Mouse (Mus musculus) liver, adult 2 months (tissue): ENCODE measurements around the gene Trip12. TPM values are rescaled to one million over a fixed set of nuclear protein-coding genes. Genes with fewer than 3 reads are reported as not detected.
A peak's percentile ranks its signal among the peaks of the same experiment; 100 is the strongest.

Experiments used
- DNase-seq: peaks from one replicate; pipeline ENCODE4 v3.0.0-alpha.2; 2011; ENCODE audit warnings: low read depth, low spot score; ENCODE audit errors: extremely low read depth
- H3K27ac ChIP-seq: fragments of 200-500 bp; replicated peaks from 2 replicates; pipeline ENCODE4 v1.5.1; 2012; ENCODE audit warnings: low read depth, mild to moderate bottlenecking, control low read depth, inconsistent platforms, low read length; ENCODE audit not compliant: insufficient read depth
- H3K27me3 ChIP-seq: fragments of 200-500 bp; 2 replicates; pipeline ENCODE4 v1.6.1; 2012; ENCODE audit warnings: mild to moderate bottlenecking, moderate library complexity, low read length, inconsistent platforms; ENCODE audit not compliant: control insufficient read depth, insufficient read depth
- H3K36me3 ChIP-seq: fragments of 200-500 bp; 2 replicates; pipeline ENCODE4 v1.6.1; 2012; ENCODE audit warnings: low read length, inconsistent platforms; ENCODE audit not compliant: control insufficient read depth, insufficient read depth
- H3K4me1 ChIP-seq: fragments of 200-500 bp; 2 replicates; pipeline ENCODE4 v1.6.1; 2011; ENCODE audit warnings: low read length; ENCODE audit not compliant: control insufficient read depth, insufficient read depth
- H3K4me3 ChIP-seq: fragments of 200-500 bp; 2 replicates; pipeline ENCODE4 v1.5.1; 2011; ENCODE audit warnings: low read depth, mild to moderate bottlenecking, control low read depth, low read length, moderate library complexity; ENCODE audit not compliant: insufficient read depth
- H3K79me2 ChIP-seq: fragments of 200-500 bp; 2 replicates; pipeline ENCODE4 v1.6.1; 2012; ENCODE audit warnings: inconsistent platforms, mild to moderate bottlenecking, low read length, moderate library complexity; ENCODE audit not compliant: control insufficient read depth, insufficient read depth
- H3K9ac ChIP-seq: fragments of 200-500 bp; 2 replicates; pipeline ENCODE4 v1.6.1; 2012; ENCODE audit warnings: low read depth, mild to moderate bottlenecking, control low read depth, inconsistent platforms, low read length
- CTCF ChIP-seq: fragments of 200-500 bp; IDR thresholded peaks from 2 replicates; pipeline ENCODE4 v1.5.1; 2011; ENCODE audit warnings: low read depth, low read length, control low read depth
- POLR2A ChIP-seq: fragments of 200-500 bp; IDR thresholded peaks from 2 replicates; pipeline ENCODE4 v1.6.1; 2011; ENCODE audit warnings: low read length, control low read depth; ENCODE audit not compliant: insufficient read depth; ENCODE audit errors: extremely low read depth
- WGBS: fragments of 180-500 bp; shearing (Covaris S2); methylation state at CpG from one replicate; pipeline ENCODE4 v1.1.7; 2018; 5-methylcytosine and 5-hydroxymethylcytosine counted together
- polyA plus RNA-seq: library from polyadenylated mRNA; depleted of rRNA; stranded (reverse); fragments of >200 nt; gene quantifications from 2 replicates; pipeline ENCODE4 v1.2.3, GENCODE M21; 2012
- total RNA-seq: library from RNA; depleted of rRNA; stranded (reverse); fragments of >200 nt; gene quantifications from 2 replicates; pipeline ENCODE4 v1.2.3, GENCODE M21; 2014

Trip12 gene
- total and polyA plus RNA-seq, 2 experiments = 15.6 to 81.6 TPM

- no peaks in the 10 kb centered on the region for H3K79me2 ChIP-seq
- no peaks in the 10 kb centered on the region for H3K36me3 ChIP-seq
- H3K27me3 ChIP-seq = no peaks in the 10 kb centered on the region
- no peak overlapping the region for H3K4me3 ChIP-seq
- peak overlapping the region; percentile 100 for H3K27ac ChIP-seq
- DNase-seq = peak; percentile 94
- H3K9ac ChIP-seq = peak overlapping the region; percentile 54; the same call in 1 of the 2 replicates
- H3K4me1 ChIP-seq = peaks cover 13% of the 10 kb centered on the region
- TF ChIP-seq POLR2A (no peak), CTCF (no peak)
- WGBS = 18% methylated on average over 3 of the region's 3 CpGs
Measured at GRCm38 (mm10) chr1:84872105-84872504, 31.8 kb upstream of the Trip12 start.

GRCm38 (mm10) chr1:84871131-84871530 is 30.8 kb upstream of the Trip12 start:
- H3K27me3 ChIP-seq = no peaks in the 10 kb centered on the region
- no peak overlapping the region for H3K9ac ChIP-seq
- no peaks in the 10 kb centered on the region for H3K36me3 ChIP-seq
- DNase-seq = peak; percentile 86
- 16% methylated on average over 6 of the region's 6 CpGs for WGBS
- TF ChIP-seq POLR2A (no peak), CTCF (no peak)
- H3K4me1 ChIP-seq = peaks cover 13% of the 10 kb centered on the region
- H3K27ac ChIP-seq = peak overlapping the region; percentile 100
- no peak overlapping the region for H3K4me3 ChIP-seq
- no peaks in the 10 kb centered on the region for H3K79me2 ChIP-seq

- Histone ChIP-seq H3K4me3 (no peak overlapping the region), H3K36me3 (no peaks in the 10 kb centered on the region), H3K4me1 (peaks cover 13% of the 10 kb centered on the region), H3K27ac (no peak overlapping the region), H3K27me3 (no peaks in the 10 kb centered on the region), H3K9ac (no peak overlapping the region), H3K79me2 (no peaks in the 10 kb centered on the region)
- DNase-seq = no peak
- 78% methylated on average over 7 of the region's 7 CpGs for WGBS
- TF ChIP-seq POLR2A (no peak), CTCF (no peak)
Measured at GRCm38 (mm10) chr1:84869498-84869897, 29.2 kb upstream of the Trip12 start.

- Histone ChIP-seq H3K4me3 (no peak overlapping the region), H3K36me3 (no peaks in the 10 kb centered on the region), H3K27me3 (no peaks in the 10 kb centered on the region), H3K27ac (no peak overlapping the region), H3K79me2 (no peaks in the 10 kb centered on the region), H3K4me1 (peaks cover 13% of the 10 kb centered on the region), H3K9ac (no peak overlapping the region)
- WGBS = 78% methylated on average over 4 of the region's 4 CpGs
- TF ChIP-seq POLR2A (no peak), CTCF (no peak)
- no peak for DNase-seq
Measured at GRCm38 (mm10) chr1:84868841-84869240, 28.5 kb upstream of the Trip12 start.

- no peak overlapping the region for H3K4me3 ChIP-seq
- no peak overlapping the region for H3K27ac ChIP-seq
- peaks cover 13% of the 10 kb centered on the region for H3K4me1 ChIP-seq
- no peaks in the 10 kb centered on the region for H3K27me3 ChIP-seq
- H3K79me2 ChIP-seq = no peaks in the 10 kb centered on the region
- no peak for DNase-seq
- TF ChIP-seq POLR2A (no peak), CTCF (no peak)
- no peak overlapping the region for H3K9ac ChIP-seq
- no peaks in the 10 kb centered on the region for H3K36me3 ChIP-seq
Measured at GRCm38 (mm10) chr1:84868311-84868710, 28.0 kb upstream of the Trip12 start.

GRCm38 (mm10) chr1:84866706-84867230 is 26.5 kb upstream of the Trip12 start:
- H3K4me1 ChIP-seq = peaks cover 11% of the 10 kb centered on the region
- no peak overlapping the region for H3K9ac ChIP-seq
- H3K4me3 ChIP-seq = no peak overlapping the region
- H3K36me3 ChIP-seq = no peaks in the 10 kb centered on the region
- TF ChIP-seq POLR2A = no peak
- no peak for TF ChIP-seq CTCF
- no peaks in the 10 kb centered on the region for H3K27me3 ChIP-seq
- DNase-seq = no peak
- H3K27ac ChIP-seq = no peak overlapping the region
- H3K79me2 ChIP-seq = no peaks in the 10 kb centered on the region
- 100% methylated on average over 3 of the region's 3 CpGs for WGBS
